Mouse (Mus musculus) midbrain, embryonic 13.5 days (tissue): ENCODE data around the gene Foxb1. TPM values are rescaled to one million over a fixed set of nuclear protein-coding genes. Genes with fewer than 3 reads are reported as not detected.

Experiments
- polyA plus RNA-seq: library from polyadenylated mRNA; unstranded; fragments of >200 nt; fragmentation: Nextera tagmentation; extraction: Ambion mirVana; gene quantifications from 2 replicates; pipeline ENCODE4 v1.2.1, GENCODE M21; 2015

Gene Foxb1
- polyA plus RNA-seq, 1 experiment from 2014 or later = 14.2 TPM

Other genes with a start within 250 kb of the Foxb1 start
- 97.5 and 101 TPM in 2 replicates for gene Bnip2, start 228.5 kb upstream of the Foxb1 start, polyA plus RNA-seq